Comparison of ENCODE assay signal across 9 mouse cellular contexts in the genomic region with DNA sequence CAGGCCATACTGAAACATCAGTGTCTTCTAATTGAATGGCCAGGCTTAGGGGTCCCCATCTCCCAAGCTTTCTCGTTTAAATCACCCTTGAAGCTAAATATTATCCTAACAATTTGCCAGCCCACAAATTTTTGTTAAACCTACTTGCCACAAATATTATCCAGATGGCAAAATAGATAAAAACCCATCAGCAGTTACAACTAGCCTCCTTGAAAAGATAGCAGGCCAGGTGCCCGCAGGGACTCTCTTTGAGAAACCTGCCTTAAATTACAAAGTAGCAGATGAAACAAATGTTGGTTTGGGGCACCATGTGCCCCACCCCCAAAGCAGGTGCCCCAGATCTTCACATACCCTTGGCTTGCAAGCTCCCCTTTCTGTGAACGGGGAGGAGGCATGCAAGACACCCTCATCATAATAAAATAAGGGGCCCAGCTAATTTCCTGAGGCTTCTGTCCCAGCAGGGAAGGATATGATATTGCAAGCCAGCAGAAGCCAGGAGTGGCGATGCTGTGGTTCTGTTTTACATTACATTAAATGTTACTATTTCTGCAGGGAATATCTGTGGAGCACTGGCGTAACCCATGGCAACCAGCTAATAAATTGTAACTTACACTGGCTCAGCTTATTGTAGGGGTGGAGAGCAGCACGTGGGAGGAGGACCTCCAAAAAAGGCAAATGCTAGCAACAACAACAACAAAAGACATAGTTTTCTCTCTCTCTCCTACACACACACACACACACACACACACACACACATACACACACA. TPM values are rescaled to one million over a fixed set of nuclear protein-coding genes. Genes with fewer than 3 reads are reported as not detected.
DNase-seq lines count a peak whose midpoint lies in the region; ATAC-seq and TF ChIP-seq lines count a peak whose summit lies in the region.
"Had no signal": no experiment of that assay in that cellular context is flagged by ENCODE, and none has a peak within 500 bp of the region (broad histone marks: within the 10 kb centered on the region; RNA-seq: fewer than 3 reads in every experiment).

No protein-coding gene starts in this region.

- TF ChIP-seq CTCF in olfactory bulb, adult 2 months (IDR thresholded peaks at IDR 0.05; ENCODE audit: insufficient read depth, low read depth, low read length) = no peak

- no peaks in the 10 kb centered on the region for H3K4me1 ChIP-seq in midbrain, embryonic 11.5 days (ENCODE audit: control insufficient read depth, insufficient read depth, low read length)
- peaks cover 25% of the 10 kb centered on the region for H3K4me1 ChIP-seq in midbrain, embryonic 10.5 days
- peaks cover 19% of the 10 kb centered on the region for H3K4me1 ChIP-seq in forebrain, embryonic 12.5 days
- peaks cover 32% of the 10 kb centered on the region for H3K4me1 ChIP-seq in limb, embryonic 15.5 days
- peaks cover 31% of the 10 kb centered on the region for H3K4me1 ChIP-seq in olfactory bulb, adult 2 months (ENCODE audit: control insufficient read depth, insufficient read depth, low read length)

- H3K36me3 ChIP-seq in midbrain, embryonic 11.5 days (ENCODE audit: control insufficient read depth, insufficient read depth, low read length) = no peaks in the 10 kb centered on the region
- H3K36me3 ChIP-seq in midbrain, embryonic 10.5 days = no peaks in the 10 kb centered on the region
- no peaks in the 10 kb centered on the region for H3K36me3 ChIP-seq in forebrain, embryonic 12.5 days (replicated peaks)
- H3K36me3 ChIP-seq in limb, embryonic 15.5 days = no peaks in the 10 kb centered on the region
- H3K36me3 ChIP-seq: stomach, embryonic 15.5 days had no signal

- H3K9me3 ChIP-seq in midbrain, embryonic 11.5 days (ENCODE audit: control insufficient read depth, low read length) = no peaks in the 10 kb centered on the region; the same call in 1 of the 2 replicates
- H3K9me3 ChIP-seq in midbrain, embryonic 10.5 days (replicated peaks) = no peaks in the 10 kb centered on the region; the same call in 1 of the 2 replicates
- no peaks in the 10 kb centered on the region for H3K9me3 ChIP-seq in forebrain, embryonic 12.5 days
- H3K9me3 ChIP-seq in limb, embryonic 15.5 days = no peaks in the 10 kb centered on the region
- H3K9me3 ChIP-seq: stomach, embryonic 15.5 days had no signal

- no peaks in the 10 kb centered on the region for H3K27me3 ChIP-seq in midbrain, embryonic 11.5 days (ENCODE audit: control insufficient read depth, insufficient read depth, low read length)
- no peaks in the 10 kb centered on the region for H3K27me3 ChIP-seq in midbrain, embryonic 10.5 days (ENCODE audit: low read depth, poor library complexity, severe bottlenecking)
- H3K27me3 ChIP-seq in forebrain, embryonic 12.5 days = 0 out of 2 replicates have a peak, but pooled peaks cover 7% of the 10 kb centered on the region
- 0 out of 2 replicates have a peak, but pooled peaks cover 2% of the 10 kb centered on the region for H3K27me3 ChIP-seq in limb, embryonic 15.5 days
- H3K27me3 ChIP-seq: stomach, embryonic 15.5 days had no signal

- H3K9ac ChIP-seq in midbrain, embryonic 11.5 days (ENCODE audit: low read length) = no peak overlapping the region
- H3K9ac ChIP-seq in forebrain, embryonic 12.5 days = no peak overlapping the region
- H3K9ac ChIP-seq in limb, embryonic 15.5 days = no peak overlapping the region
- H3K9ac ChIP-seq: stomach, embryonic 15.5 days had no signal

- no peak overlapping the region for H3K4me3 ChIP-seq in midbrain, embryonic 11.5 days (ENCODE audit: low read depth, low read length)
- H3K4me3 ChIP-seq in midbrain, embryonic 10.5 days = no peak overlapping the region
- no peak overlapping the region for H3K4me3 ChIP-seq in forebrain, embryonic 12.5 days (replicated peaks)
- H3K4me3 ChIP-seq in limb, embryonic 15.5 days = no peak overlapping the region
- H3K4me3 ChIP-seq in olfactory bulb, adult 2 months (ENCODE audit: insufficient read depth, low read depth, low read length) = no peak overlapping the region
- H3K4me3 ChIP-seq: stomach, embryonic 15.5 days had no signal

- no peak overlapping the region for H3K27ac ChIP-seq in midbrain, embryonic 11.5 days (ENCODE audit: low read depth, low read length)
- no peak overlapping the region for H3K27ac ChIP-seq in midbrain, embryonic 10.5 days (replicated peaks)
- H3K27ac ChIP-seq in forebrain, embryonic 12.5 days = no peak overlapping the region
- peak overlapping the region; percentile 5; the same call in 1 of the 2 replicates for H3K27ac ChIP-seq in limb, embryonic 15.5 days
- H3K27ac ChIP-seq in olfactory bulb, adult 2 months (ENCODE audit: insufficient read depth, low read depth, low read length) = peak overlapping the region; percentile 91
- H3K27ac ChIP-seq: stomach, embryonic 15.5 days had no signal

- ATAC-seq in midbrain, embryonic 11.5 days (ENCODE audit: low FRiP score) = no peak
- peak; percentile 68 for ATAC-seq in forebrain, embryonic 12.5 days (ENCODE audit: low FRiP score)
- peak; percentile 82; the same call in 1 of the 2 replicates for ATAC-seq in limb, embryonic 15.5 days (ENCODE audit: insufficient number of reproducible peaks, low FRiP score, low TSS enrichment, low read depth)

- peak; percentile 72 for DNase-seq in midbrain, embryonic 11.5 days (ENCODE audit: low spot score, missing footprints)
- no peak for DNase-seq in midbrain, embryonic 10.5 days (ENCODE audit: low spot score)
- no peak for DNase-seq in ovary, postnatal 10 days (ENCODE audit: low spot score)
- DNase-seq in spleen, adult 12 weeks (ENCODE audit: low spot score) = no peak
- no peak for DNase-seq in gastrocnemius, postnatal 25 days

- H3K4me2 ChIP-seq in midbrain, embryonic 11.5 days = no peak overlapping the region
- no peak overlapping the region for H3K4me2 ChIP-seq in forebrain, embryonic 12.5 days
- no peak overlapping the region for H3K4me2 ChIP-seq in limb, embryonic 15.5 days
- H3K4me2 ChIP-seq: stomach, embryonic 15.5 days had no signal

- no peak for TF ChIP-seq POLR2A in olfactory bulb, adult 2 months (IDR thresholded peaks at IDR 0.05; ENCODE audit: insufficient read depth, low read depth, low read length)

- WGBS in midbrain, embryonic 11.5 days = 52% methylated on average over 6 of the region's 6 CpGs
- 68% methylated on average over 6 of the region's 6 CpGs for WGBS in midbrain, embryonic 10.5 days
- 55% methylated on average over 6 of the region's 6 CpGs for WGBS in forebrain, embryonic 12.5 days
- 15% methylated on average over 6 of the region's 6 CpGs for WGBS in limb, embryonic 15.5 days
- 29% methylated on average over 6 of the region's 6 CpGs for WGBS in olfactory bulb, adult 2 months

RNA-seq across cellular contexts. Expression of gene Igsf3, which starts 27.2 kb away (rescaled TPM):
- polyA plus RNA-seq in midbrain, embryonic 11.5 days (2014; fragmentation: Nextera tagmentation; extraction: Ambion mirVana) = 19.8 and 20.8 TPM in 2 replicates
- polyA plus RNA-seq in midbrain, embryonic 10.5 days (2016; fragmentation: Nextera tagmentation; extraction: Ambion mirVana) = 22.7 and 29.7 TPM in 2 replicates
- polyA plus RNA-seq in forebrain, embryonic 12.5 days (2016; fragmentation: Nextera tagmentation; extraction: Ambion mirVana) = 27.8 and 29.0 TPM in 2 replicates
- polyA plus RNA-seq in limb, embryonic 15.5 days (2015; fragmentation: Nextera tagmentation; extraction: Ambion mirVana) = 52.6 and 54.8 TPM in 2 replicates
- not detected in 2 replicates for polyA plus RNA-seq in olfactory bulb, adult 2 months (2012; ENCODE audit: insufficient read depth, insufficient read length, low replicate concordance, missing spikeins)
- 1 to 10 TPM; 3.6 to 4.1 TPM for total RNA-seq in gastrocnemius, postnatal 25 days (2021)

Comparison
In these comparisons a context has a peak if more than half of its experiments do, and no peak if none do; other contexts are left out.
1. H3K27ac ChIP-seq: peak in limb, embryonic 15.5 days (single experiment) and olfactory bulb, adult 2 months (single experiment); none in midbrain, embryonic 11.5 days (single experiment), midbrain, embryonic 10.5 days (single experiment) and forebrain, embryonic 12.5 days (single experiment).